Mouse (Mus musculus): ENCODE data around the gene Cela3a. TPM values are rescaled to one million over a fixed set of nuclear protein-coding genes. Genes with fewer than 3 reads are reported as not detected.

Cela3a gene
- not detected for polyA plus RNA-seq (2017; shearing (Covaris generic))

GRCm38 (mm10) chr4:137409691-137410090 is at the start of gene Cela3a:
Gene Cela3a (minus strand): TSS chr4:137409791.

GRCm38 (mm10) chr4:137453234-137453767 is 43.7 kb upstream of the Cela3a start, which contains the start of gene 1700013G24Rik:
Gene 1700013G24Rik (plus strand): TSS chr4:137453284.

GRCm38 (mm10) chr4:137430502-137430901 is 20.9 kb upstream of the Cela3a start, which contains the start of gene Cela3b:
Gene Cela3b (minus strand): TSS chr4:137430540.

GRCm38 (mm10) chr4:137357517-137358254 is 51.9 kb downstream of the Cela3a start, which contains the start of gene Cdc42:
Gene Cdc42 (minus strand): TSS chr4:137357720.

Other genes with a start within 250 kb of the Cela3a start
- gene Wnt4, start 132.3 kb downstream of the Cela3a start, polyA plus RNA-seq (2017; shearing (Covaris generic)): under 1 TPM; 0.07 to 0.49 TPM
- 1,000 to 10,000 TPM in 1 of 2 experiments, 100 to 1,000 TPM in 1; 733 to 1,079 TPM for gene Cdc42, start 52.1 kb downstream of the Cela3a start, polyA plus RNA-seq (2017; shearing (Covaris generic))
- not detected for gene Cela3b, start 20.7 kb upstream of the Cela3a start, polyA plus RNA-seq (2017; shearing (Covaris generic))
- not detected for gene 1700013G24Rik, start 43.5 kb upstream of the Cela3a start, polyA plus RNA-seq (2017; shearing (Covaris generic))
- not detected for gene Hspg2, start 59.0 kb upstream of the Cela3a start, polyA plus RNA-seq (2017; shearing (Covaris generic))
- not detected for gene Ldlrad2, start 164.8 kb upstream of the Cela3a start, polyA plus RNA-seq (2017; shearing (Covaris generic))
- 10 to 100 TPM; 79.4 to 87.8 TPM for gene Usp48, start 184.0 kb upstream of the Cela3a start, polyA plus RNA-seq (2017; shearing (Covaris generic))

Measured in activated CD4-positive, CD25-positive, alpha-beta regulatory T cell (primary cell).